Mouse (Mus musculus) intestine, embryonic 14.5 days (tissue): ENCODE results near the gene Opcml. TPM values are rescaled to one million over a fixed set of nuclear protein-coding genes. Genes with fewer than 3 reads are reported as not detected.

Experiments
- ATAC-seq: fragments of 200-750 bp; cut with Nextera tagmentation; replicated peaks from 2 replicates; pipeline ENCODE4 v1.8.0; 2017; ENCODE audit warnings: low read depth, moderate number of reproducible peaks, moderate TSS enrichment, moderate library complexity; ENCODE audit not compliant: low FRiP score, low TSS enrichment
- DNase-seq: peaks from one replicate; pipeline ENCODE4 v3.0.0-alpha.2; 2018; ENCODE audit warnings: low spot score
- H3K27ac ChIP-seq: fragments of 300-500 bp; sonication (generic); 2 replicates; pipeline ENCODE4 v1.5.1; 2014; ENCODE audit warnings: low read depth, mild to moderate bottlenecking, control low read depth
- H3K27me3 ChIP-seq: fragments of 300-500 bp; sonication (generic); replicated peaks from 2 replicates; pipeline ENCODE4 v1.6.1; 2014; ENCODE audit warnings: low read length, control low read depth; ENCODE audit not compliant: control insufficient read depth, insufficient read depth
- H3K36me3 ChIP-seq: fragments of 300-500 bp; sonication (generic); 2 replicates; pipeline ENCODE4 v1.6.1; 2014; ENCODE audit warnings: low read length, control low read depth; ENCODE audit not compliant: control insufficient read depth, insufficient read depth
- H3K4me1 ChIP-seq: fragments of 300-500 bp; sonication (generic); replicated peaks from 2 replicates; pipeline ENCODE4 v1.6.1; 2014; ENCODE audit warnings: low read length, control low read depth, mixed read lengths; ENCODE audit not compliant: control insufficient read depth, insufficient read depth
- H3K4me2 ChIP-seq: fragments of 300-500 bp; sonication (generic); 2 replicates; pipeline ENCODE4 v1.6.1; 2014; ENCODE audit warnings: low read length
- H3K4me3 ChIP-seq: fragments of 300-500 bp; sonication (generic); 2 replicates; pipeline ENCODE4 v1.5.1; 2014; ENCODE audit warnings: low read depth, low read length, control low read depth, mixed read lengths
- H3K9ac ChIP-seq: fragments of 300-500 bp; sonication (generic); 2 replicates; pipeline ENCODE4 v1.6.1; 2014; ENCODE audit warnings: mild to moderate bottlenecking, low read length
- H3K9me3 ChIP-seq: fragments of 300-500 bp; sonication (generic); 2 replicates; pipeline ENCODE4 v1.6.1; 2016; ENCODE audit warnings: low read length, control low read depth; ENCODE audit not compliant: control insufficient read depth
- WGBS: fragments of 180-500 bp; shearing (Covaris S2); extraction: QIAGEN DNeasy Blood & Tissue Kit; methylation state at CpG from one replicate; pipeline ENCODE4 v1.1.7; 2014; 5-methylcytosine and 5-hydroxymethylcytosine counted together
- polyA plus RNA-seq: library from polyadenylated mRNA; unstranded; fragments of >200 nt; fragmentation: Nextera tagmentation; extraction: Ambion mirVana; gene quantifications from 2 replicates; pipeline ENCODE4 v1.2.1, GENCODE M21; 2014

Gene Opcml
- polyA plus RNA-seq, 1 experiment from 2014 or later = 4.1 TPM

DNA sequence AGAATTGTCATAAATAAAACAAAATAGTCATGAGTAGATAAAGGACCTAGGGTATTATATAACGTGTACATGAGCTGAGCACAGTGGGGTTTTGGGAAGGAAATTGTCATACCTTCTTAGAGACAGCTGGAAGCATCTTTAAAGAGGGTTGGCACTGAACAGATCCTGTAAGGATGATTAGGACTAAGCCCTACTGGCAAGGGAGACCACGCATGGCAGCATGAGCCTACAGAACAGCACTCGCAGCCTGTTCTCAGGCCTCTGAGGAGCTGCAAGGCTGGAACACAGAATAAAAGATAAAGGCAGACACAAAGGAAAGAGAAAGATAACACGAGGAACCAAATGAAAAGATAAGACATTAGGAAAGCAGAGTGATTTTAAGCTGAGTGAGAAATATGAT is 915.2 kb downstream of the Opcml start:
- Histone ChIP-seq H3K4me2 (no peak overlapping the region), H3K36me3 (no peaks in the 10 kb centered on the region), H3K9me3 (no peaks in the 10 kb centered on the region), H3K27me3 (no peaks in the 10 kb centered on the region), H3K4me3 (no peak overlapping the region), H3K4me1 (no peaks in the 10 kb centered on the region), H3K27ac (no peak overlapping the region), H3K9ac (no peak overlapping the region)
- no peak for ATAC-seq
- DNase-seq = no peak
- whole genome bisulfite sequencing = 78% methylated on average over 4 of the region's 4 CpGs

DNA sequence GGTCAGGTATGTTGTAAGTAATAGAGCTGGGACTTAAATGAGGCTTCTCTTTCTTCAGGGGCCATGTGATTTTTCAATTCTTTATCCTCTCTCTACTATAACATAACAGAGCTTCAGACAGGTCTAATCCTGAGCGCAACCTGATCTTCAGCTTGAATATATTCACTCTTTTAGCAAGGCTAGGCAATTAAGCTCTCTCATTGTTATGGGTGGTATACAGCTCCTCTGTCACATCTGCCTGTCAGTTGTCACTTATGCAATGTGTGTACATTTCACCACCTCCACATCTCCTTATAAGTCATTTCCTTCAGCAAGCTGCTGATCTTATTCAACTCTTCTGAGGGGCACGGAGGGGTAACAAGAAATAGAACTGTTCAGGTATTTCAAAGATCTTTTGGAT is 924.0 kb downstream of the Opcml start:
- H3K36me3 ChIP-seq = no peaks in the 10 kb centered on the region
- no peak overlapping the region for H3K27ac ChIP-seq
- WGBS = 93% methylated on average over 2 of the region's 2 CpGs
- no peak overlapping the region for H3K4me3 ChIP-seq
- DNase-seq = no peak
- no peaks in the 10 kb centered on the region for H3K27me3 ChIP-seq
- H3K4me1 ChIP-seq = no peaks in the 10 kb centered on the region
- H3K4me2 ChIP-seq = no peak overlapping the region
- H3K9me3 ChIP-seq = no peaks in the 10 kb centered on the region
- ATAC-seq = no peak
- H3K9ac ChIP-seq = no peak overlapping the region

DNA sequence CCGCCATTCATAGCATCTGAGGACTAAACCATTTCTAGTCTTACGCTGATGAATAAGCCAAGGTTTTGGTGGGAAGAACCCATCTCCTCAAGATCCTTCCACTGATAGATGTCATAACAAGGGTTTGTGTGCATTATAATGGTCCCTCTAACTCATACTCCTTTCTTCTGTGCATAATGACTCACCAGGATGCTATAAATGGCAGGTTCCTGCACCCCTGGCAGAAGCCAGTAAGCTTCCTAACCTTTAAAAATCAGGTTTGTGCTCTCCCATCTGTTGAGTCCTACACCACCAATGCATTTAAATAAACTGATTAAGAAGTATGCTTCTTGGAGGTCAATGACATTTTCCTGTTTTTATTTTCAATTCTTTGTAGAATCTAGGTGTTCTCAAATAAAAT is 929.6 kb downstream of the Opcml start:
- no peak overlapping the region for H3K27ac ChIP-seq
- no peak overlapping the region for H3K4me3 ChIP-seq
- ATAC-seq = no peak
- no peak for DNase-seq
- WGBS = 91% methylated on average over 2 of the region's 2 CpGs
- no peak overlapping the region for H3K4me2 ChIP-seq
- H3K27me3 ChIP-seq = no peaks in the 10 kb centered on the region
- no peak overlapping the region for H3K9ac ChIP-seq
- no peaks in the 10 kb centered on the region for H3K36me3 ChIP-seq
- H3K4me1 ChIP-seq = no peaks in the 10 kb centered on the region
- H3K9me3 ChIP-seq = no peaks in the 10 kb centered on the region

DNA sequence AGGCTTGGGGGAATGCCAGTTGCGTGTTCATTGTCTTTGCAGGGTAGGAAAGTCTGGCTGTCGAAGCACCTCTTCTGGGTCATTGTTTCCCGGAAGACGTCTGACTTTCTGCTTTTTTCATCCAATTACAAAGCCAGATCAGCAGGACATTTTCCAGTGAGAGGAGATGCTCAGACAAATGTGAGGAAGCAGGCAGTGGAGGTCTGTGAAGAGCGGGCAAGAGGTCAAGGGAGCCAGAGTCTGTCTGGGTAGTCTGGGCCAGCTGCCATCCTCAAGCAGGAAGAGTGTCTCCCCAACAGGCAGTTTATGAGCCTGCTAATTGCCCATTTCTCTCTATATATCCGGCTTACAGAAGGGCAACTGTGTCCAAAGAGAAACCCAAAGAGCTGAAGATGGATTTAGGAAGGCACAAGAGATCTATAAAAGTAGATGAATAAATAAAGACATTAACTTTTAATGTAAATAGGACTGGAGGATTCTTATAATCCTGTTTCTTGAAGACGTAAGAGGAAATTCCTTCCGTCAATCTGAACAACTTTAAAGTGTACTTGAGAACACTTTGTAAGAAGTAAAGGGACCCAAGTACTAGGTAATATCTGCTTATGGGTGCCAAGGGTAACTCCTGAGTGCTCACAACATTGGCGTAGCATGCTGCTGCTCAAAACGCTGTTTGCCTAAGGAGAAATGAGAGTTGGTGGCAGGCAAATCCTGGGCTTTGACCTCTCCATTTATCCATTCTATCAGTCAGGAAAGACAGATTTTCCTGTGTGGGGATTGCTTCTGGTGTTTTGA is 941.4 kb downstream of the Opcml start:
- WGBS = 59% methylated on average over 10 of the region's 10 CpGs
- no peak overlapping the region for H3K4me3 ChIP-seq
- no peaks in the 10 kb centered on the region for H3K36me3 ChIP-seq
- no peak overlapping the region for H3K27ac ChIP-seq
- no peak for DNase-seq
- H3K4me1 ChIP-seq = no peaks in the 10 kb centered on the region
- ATAC-seq = no peak
- no peaks in the 10 kb centered on the region for H3K9me3 ChIP-seq
- no peak overlapping the region for H3K4me2 ChIP-seq
- H3K27me3 ChIP-seq = no peaks in the 10 kb centered on the region
- no peak overlapping the region for H3K9ac ChIP-seq

DNA sequence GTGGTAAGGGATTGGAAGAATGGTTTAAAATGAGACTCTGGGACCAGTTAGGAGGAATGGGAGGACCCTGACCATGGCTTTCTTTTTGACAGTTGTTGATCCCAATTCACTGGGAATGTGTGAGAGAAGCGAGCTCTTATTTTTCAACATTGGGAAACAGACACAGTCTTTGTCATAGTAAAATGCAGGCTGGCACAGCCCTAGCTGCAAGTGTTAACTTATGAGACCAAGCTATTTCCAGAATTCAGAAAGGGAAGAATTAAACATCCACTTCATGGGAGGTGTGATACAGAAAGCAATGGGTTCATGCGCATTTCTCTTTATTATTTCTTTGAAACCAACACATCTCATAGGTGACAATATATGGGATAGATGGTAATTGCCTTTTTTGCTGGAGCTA is 947.4 kb downstream of the Opcml start:
- H3K27ac ChIP-seq = no peak overlapping the region
- no peaks in the 10 kb centered on the region for H3K9me3 ChIP-seq
- ATAC-seq (no peak), DNase-seq (no peak)
- H3K4me2 ChIP-seq = no peak overlapping the region
- no peak overlapping the region for H3K4me3 ChIP-seq
- H3K4me1 ChIP-seq = no peaks in the 10 kb centered on the region
- H3K36me3 ChIP-seq = no peaks in the 10 kb centered on the region
- H3K27me3 ChIP-seq = no peaks in the 10 kb centered on the region
- H3K9ac ChIP-seq = no peak overlapping the region
- WGBS = 89% methylated on average over 2 of the region's 2 CpGs

DNA sequence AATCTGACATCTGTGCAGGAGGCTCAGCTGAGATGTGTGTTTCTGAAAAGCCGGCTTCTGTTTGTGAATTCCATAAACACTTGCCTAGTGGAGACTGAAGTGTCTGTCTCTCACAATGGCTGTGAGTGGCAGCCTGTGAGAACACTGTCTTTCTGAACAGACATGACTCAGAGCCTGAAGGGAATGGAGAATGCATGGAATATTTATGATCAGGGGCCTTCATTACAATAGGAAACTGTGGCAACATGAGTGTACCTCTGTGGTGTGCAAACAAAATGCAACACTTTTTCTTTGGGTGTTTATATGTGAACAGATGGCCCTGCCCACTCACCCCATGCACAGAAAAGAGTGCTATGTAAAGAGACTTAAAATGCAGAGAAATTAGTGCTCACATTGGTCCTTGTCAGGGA is 947.9 kb downstream of the Opcml start:
- Histone ChIP-seq H3K9ac (no peak overlapping the region), H3K27me3 (no peaks in the 10 kb centered on the region), H3K4me1 (no peaks in the 10 kb centered on the region), H3K9me3 (no peaks in the 10 kb centered on the region), H3K36me3 (no peaks in the 10 kb centered on the region), H3K27ac (no peak overlapping the region), H3K4me3 (no peak overlapping the region), H3K4me2 (no peak overlapping the region)
- no peak for ATAC-seq
- 32% methylated on average over 1 of the region's 1 CpGs for WGBS
- DNase-seq = no peak

DNA sequence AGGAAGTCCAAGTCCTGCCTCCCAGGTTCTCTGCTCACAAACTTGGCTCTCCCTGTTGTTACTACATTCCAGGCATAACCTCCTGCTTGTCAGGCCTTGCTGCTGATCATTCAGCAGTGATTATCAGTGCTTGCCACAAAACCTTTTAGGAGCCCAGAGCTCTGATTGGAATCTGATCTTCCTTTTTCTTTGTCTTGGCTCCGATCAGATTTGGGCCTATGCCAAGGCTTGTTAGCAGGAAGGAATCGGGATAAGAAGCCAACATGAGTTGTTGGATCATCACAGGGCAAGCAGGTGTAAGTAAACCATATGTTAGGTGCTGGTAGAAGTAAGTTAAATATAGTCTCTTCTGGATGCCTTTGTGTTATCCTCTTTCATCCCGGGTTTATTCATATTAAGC is 954.2 kb downstream of the Opcml start:
- Histone ChIP-seq H3K9me3 (no peaks in the 10 kb centered on the region), H3K9ac (no peak overlapping the region), H3K27ac (no peak overlapping the region), H3K4me3 (no peak overlapping the region), H3K27me3 (no peaks in the 10 kb centered on the region), H3K4me1 (no peaks in the 10 kb centered on the region), H3K36me3 (no peaks in the 10 kb centered on the region), H3K4me2 (no peak overlapping the region)
- ATAC-seq (no peak), DNase-seq (no peak)
- WGBS = 72% methylated on average over 3 of the region's 3 CpGs

DNA sequence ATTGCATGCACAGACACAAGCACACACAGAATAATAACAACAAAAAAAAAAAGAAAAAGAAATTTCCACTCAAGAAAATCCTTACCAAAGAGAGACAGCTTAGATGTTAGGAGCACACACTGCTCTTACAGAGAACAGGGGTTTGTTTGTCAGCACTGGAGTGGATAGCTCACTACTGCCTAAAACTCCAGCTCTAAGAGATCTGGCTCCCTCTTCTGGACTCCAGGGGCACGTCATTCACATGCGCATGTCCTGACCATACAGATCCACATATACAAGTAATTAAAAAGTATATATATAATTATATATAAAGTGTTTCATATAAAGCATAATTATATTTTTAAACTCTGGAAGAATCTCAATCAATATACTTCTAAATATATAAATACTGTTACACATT is 958.3 kb downstream of the Opcml start:
- Histone ChIP-seq H3K4me2 (no peak overlapping the region), H3K4me1 (no peaks in the 10 kb centered on the region), H3K9me3 (no peaks in the 10 kb centered on the region), H3K36me3 (no peaks in the 10 kb centered on the region), H3K9ac (no peak overlapping the region), H3K27ac (no peak overlapping the region), H3K27me3 (no peaks in the 10 kb centered on the region), H3K4me3 (no peak overlapping the region)
- DNase-seq (no peak), ATAC-seq (no peak)
- WGBS = 80% methylated on average over 2 of the region's 2 CpGs

DNA sequence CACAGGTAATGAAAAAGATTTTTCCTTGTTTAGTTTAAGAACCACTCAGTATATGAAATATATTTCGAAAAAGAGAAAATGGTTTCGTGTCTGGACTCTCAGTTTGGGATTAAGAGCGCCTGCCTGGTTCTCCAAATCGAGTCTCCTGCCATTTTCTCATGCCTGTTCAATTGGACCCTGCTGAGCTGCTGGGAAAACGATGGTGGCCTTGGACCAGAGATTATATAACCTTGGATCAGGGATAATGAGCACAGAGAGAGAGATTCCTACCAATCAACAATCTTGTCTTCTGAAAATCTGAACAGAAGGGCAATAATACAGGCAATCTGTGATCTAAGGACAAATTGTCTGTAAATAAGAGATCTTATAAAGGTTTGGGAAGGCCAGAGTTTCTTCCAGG is 962.3 kb downstream of the Opcml start:
- no peak overlapping the region for H3K27ac ChIP-seq
- no peak for ATAC-seq
- no peak overlapping the region for H3K9ac ChIP-seq
- WGBS = 70% methylated on average over 5 of the region's 5 CpGs
- H3K9me3 ChIP-seq = no peaks in the 10 kb centered on the region
- no peaks in the 10 kb centered on the region for H3K27me3 ChIP-seq
- H3K4me1 ChIP-seq = no peaks in the 10 kb centered on the region
- no peak overlapping the region for H3K4me2 ChIP-seq
- H3K36me3 ChIP-seq = no peaks in the 10 kb centered on the region
- no peak overlapping the region for H3K4me3 ChIP-seq
- no peak for DNase-seq
